8 mouse cellular contexts compared by ENCODE assay signal in genomic region chr9:77543351-77544321, GRCm38 (mm10). TPM values are rescaled to one million over a fixed set of nuclear protein-coding genes. Genes with fewer than 3 reads are reported as not detected.
DNase-seq lines count a peak whose midpoint lies in the region; ATAC-seq and TF ChIP-seq lines count a peak whose summit lies in the region.

No protein-coding gene starts in this region.

- DNase-seq in 3134 (ENCODE audit: extremely low read depth, insufficient read length, low spot score): peak; percentile 69
- DNase-seq in Muller cell, postnatal 12 days (ENCODE audit: inconsistent ontology term): peak; percentile 74
- DNase-seq in cerebellum, postnatal 25 days: peak; percentile 53 to 69
- peak; percentile 42 for DNase-seq in heart, adult 8-10 months (ENCODE audit: low spot score)
- DNase-seq in kidney, adult 2 months: peak; percentile 85
- peak; percentile 61 to 70 for DNase-seq in lung, adult 18-20 months
- DNase-seq in thymus, postnatal 10 days (ENCODE audit: low spot score in 2 of 2): peak; percentile 63

- 0 out of 2 replicates have a peak, but pooled peaks have one; percentile 2 for TF ChIP-seq CTCF in kidney, adult 2 months (conservative IDR thresholded peaks at IDR 0.05; ENCODE audit: insufficient read depth, insufficient read length, low read depth, low read length)

- peak overlapping the region; percentile 61 for H3K27ac ChIP-seq in kidney, adult 2 months (ENCODE audit: insufficient read depth, low read depth, low read length)
- no peak overlapping the region for H3K27ac ChIP-seq in neural tube, embryonic 13.5 days (replicated peaks)

- peaks cover 17% of the 10 kb centered on the region for H3K4me1 ChIP-seq in kidney, adult 2 months (ENCODE audit: control insufficient read depth, insufficient read depth, low read length)
- peaks cover 26% of the 10 kb centered on the region for H3K4me1 ChIP-seq in neural tube, embryonic 13.5 days (replicated peaks)

- H3K9ac ChIP-seq in neural tube, embryonic 13.5 days: peak overlapping the region; percentile 82

- 3% methylated on average over 40 of the region's 40 CpGs for WGBS in kidney, adult 2 months
- under 1% methylated on average over 40 of the region's 40 CpGs for WGBS in neural tube, embryonic 13.5 days

- H3K36me3 ChIP-seq in kidney, adult 2 months (ENCODE audit: control insufficient read depth, insufficient read depth, low read length): no peaks in the 10 kb centered on the region
- no peaks in the 10 kb centered on the region for H3K36me3 ChIP-seq in neural tube, embryonic 13.5 days

- no peak for TF ChIP-seq POLR2A in kidney, adult 2 months (IDR thresholded peaks at IDR 0.05; ENCODE audit: low read depth, low read length)

- no peaks in the 10 kb centered on the region for H3K27me3 ChIP-seq in kidney, adult 2 months (replicated peaks; ENCODE audit: control insufficient read depth, insufficient read depth, low read length)
- H3K27me3 ChIP-seq in neural tube, embryonic 13.5 days: peaks cover 8% of the 10 kb centered on the region

- H3K9me3 ChIP-seq in neural tube, embryonic 13.5 days: no peaks in the 10 kb centered on the region

- H3K4me2 ChIP-seq in neural tube, embryonic 13.5 days: peak overlapping the region; percentile 99

- peak; percentile 45 for ATAC-seq in neural tube, embryonic 13.5 days (ENCODE audit: low read depth)

- peak overlapping the region; percentile 90 for H3K4me3 ChIP-seq in kidney, adult 2 months (ENCODE audit: insufficient read depth, low read depth, low read length)
- H3K4me3 ChIP-seq in neural tube, embryonic 13.5 days: peak overlapping the region; percentile 66

RNA-seq across cellular contexts. Expression of gene Lrrc1, which starts 1.0 kb away (rescaled TPM):
- total RNA-seq in heart, adult 8-10 months (2022): 10 to 100 TPM; 15.5 to 19.9 (median 16.8) TPM
- polyA plus RNA-seq in kidney, adult 2 months (2012; rRNA removed): 34.0 and 40.7 TPM in 2 replicates
- polyA plus RNA-seq in neural tube, embryonic 13.5 days (2015; fragmentation: Nextera tagmentation; extraction: Ambion mirVana): 6.0 and 6.1 TPM in 2 replicates
